Mouse (Mus musculus) ovary, adult 18-20 months (tissue): ENCODE results near the gene Selenom.

Experiments
- DNase-seq: peaks from one replicate; pipeline ENCODE4 v3.0.0; 2022; ENCODE audit warnings: low spot score, mixed read lengths

The Selenom gene

GRCm38 (mm10) chr11:3515216-3515615 lies 732 bp downstream of the Selenom start:
- DNase-seq = no peak

DNA sequence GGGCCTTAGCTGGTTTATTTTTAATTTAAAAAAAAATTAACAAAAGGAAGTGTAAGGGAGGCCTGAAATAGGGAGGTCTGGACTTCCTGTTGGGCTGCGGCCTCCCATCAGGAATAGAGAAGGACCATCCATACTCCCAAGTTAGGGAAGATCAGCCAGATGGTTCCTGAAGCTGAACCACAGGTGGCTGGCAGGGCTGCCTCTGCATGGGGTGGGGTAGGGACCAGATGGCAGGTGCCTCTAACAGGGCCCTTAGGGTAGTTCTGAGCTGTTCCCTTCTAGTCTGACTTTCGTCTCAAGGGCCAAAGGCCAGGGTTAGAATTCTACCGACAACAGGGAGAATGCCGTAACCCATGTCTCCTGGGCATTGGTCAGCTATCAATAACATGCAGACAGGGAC lies 1.2 kb downstream of the Selenom start:
- no peak for DNase-seq

- DNase-seq = no peak
Observed at GRCm38 (mm10) chr11:3516121-3516520, 1.6 kb downstream of the Selenom start.

- no peak for DNase-seq
Observed at GRCm38 (mm10) chr11:3516859-3517845, 2.7 kb downstream of the Selenom start.

GRCm38 (mm10) chr11:3517846-3518732 lies 3.6 kb downstream of the Selenom start:
- no peak for DNase-seq

DNA sequence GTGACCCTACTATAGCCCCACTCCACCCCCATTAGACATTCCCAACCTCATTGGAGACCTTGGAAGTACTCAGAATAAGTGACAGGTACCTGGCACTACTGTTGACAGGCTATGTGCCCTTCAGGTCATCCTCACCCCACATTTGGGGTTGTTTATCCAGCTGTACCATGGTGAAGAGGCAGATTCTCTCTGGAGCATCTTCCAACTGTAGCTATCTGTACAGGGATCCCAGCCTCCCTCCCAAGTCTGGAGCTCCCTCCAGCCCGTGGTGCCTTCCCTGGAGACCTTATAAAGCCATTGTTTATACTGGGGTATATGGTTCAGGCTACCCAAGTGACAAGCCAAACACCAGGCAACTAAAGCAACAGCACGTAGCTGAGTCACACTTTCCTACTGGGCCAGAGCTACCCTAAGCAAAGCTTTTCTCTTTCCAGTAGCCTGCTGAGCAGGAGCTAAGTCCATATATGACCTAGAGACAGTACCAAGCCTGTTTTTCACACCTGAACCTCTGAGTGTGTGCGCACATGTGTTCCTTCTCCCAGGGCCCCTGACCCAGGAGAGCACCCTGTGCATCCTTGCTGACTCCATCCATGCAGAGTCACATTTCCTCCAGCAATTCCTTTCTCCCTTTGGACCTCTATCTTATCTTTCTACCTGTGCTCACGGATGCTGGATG lies 4.7 kb downstream of the Selenom start:
- no peak for DNase-seq

DNA sequence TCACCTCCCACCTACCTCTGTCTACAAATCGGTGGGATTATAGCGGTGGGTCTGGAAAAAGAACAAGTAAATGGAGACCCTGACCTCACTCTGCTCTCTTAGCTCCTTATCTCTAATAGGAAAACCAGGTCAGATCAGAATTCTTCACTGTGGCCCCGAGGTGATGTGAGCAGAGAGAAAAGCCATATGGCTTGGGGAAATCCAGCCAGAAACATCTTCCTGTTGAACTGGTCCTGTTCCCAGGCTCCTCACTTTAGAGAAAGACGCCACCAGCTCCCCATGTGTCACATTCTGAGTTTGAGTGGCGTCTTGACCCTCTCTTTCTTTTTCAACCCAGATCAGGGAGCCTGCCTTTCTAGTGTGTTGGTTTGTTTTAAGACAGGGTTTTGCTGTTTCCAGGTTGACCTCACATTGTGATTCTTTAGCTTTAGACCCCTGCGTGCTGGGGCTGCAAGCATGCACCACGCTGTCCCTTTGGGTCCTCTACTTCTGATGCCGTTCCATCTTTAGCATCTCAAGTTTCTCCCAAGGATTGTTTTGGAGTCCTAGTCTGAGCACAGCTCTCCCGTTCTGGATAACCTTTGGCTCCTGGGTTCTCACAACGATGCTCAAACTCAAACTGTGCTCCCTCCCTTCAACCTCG lies 5.4 kb downstream of the Selenom start:
- DNase-seq = no peak

GRCm38 (mm10) chr11:3520919-3521318 lies 6.4 kb downstream of the Selenom start:
- no peak for DNase-seq

DNA sequence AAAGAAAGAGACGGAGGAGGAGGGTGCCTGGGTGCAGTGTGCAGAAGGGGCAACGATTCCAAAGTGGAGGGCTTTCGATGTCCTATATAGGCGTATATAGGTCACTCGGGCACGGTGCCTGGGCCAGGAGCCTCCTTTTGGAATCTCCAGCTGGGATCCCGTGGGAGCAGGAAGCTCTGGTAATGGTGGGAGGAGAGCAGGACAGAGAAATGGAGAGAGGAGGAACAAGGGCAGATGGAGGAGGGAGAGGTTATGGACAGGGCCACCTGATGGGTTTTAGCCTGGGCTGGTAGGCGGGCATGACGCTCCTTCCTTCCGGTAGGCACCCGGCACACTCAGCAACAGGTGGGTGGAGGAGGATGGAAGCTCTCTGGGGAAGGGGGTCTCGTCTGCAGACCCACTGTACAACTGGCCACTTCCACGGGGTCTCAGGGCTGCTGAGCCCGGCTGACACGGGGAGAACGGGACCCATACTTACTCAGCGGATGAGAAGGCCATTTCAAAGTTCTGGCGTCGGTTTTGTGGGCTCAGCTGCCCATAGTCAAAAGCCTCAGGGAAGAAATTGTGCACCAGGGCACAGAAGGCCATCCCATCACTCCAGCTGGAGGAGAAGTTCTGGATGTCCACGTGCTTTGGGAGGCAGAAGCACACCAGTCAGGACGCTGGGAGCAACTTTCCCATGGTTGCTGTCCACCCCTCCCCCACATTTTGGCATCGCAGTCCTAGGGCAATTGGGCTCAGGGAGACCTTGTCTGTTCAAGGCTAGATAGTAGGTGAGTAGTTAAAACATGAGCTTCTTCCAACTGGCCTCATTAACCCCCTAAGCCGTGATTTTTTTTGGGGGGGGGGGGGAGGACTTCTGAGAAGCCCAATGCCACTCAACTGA lies 7.1 kb downstream of the Selenom start:
- DNase-seq = no peak

DNA sequence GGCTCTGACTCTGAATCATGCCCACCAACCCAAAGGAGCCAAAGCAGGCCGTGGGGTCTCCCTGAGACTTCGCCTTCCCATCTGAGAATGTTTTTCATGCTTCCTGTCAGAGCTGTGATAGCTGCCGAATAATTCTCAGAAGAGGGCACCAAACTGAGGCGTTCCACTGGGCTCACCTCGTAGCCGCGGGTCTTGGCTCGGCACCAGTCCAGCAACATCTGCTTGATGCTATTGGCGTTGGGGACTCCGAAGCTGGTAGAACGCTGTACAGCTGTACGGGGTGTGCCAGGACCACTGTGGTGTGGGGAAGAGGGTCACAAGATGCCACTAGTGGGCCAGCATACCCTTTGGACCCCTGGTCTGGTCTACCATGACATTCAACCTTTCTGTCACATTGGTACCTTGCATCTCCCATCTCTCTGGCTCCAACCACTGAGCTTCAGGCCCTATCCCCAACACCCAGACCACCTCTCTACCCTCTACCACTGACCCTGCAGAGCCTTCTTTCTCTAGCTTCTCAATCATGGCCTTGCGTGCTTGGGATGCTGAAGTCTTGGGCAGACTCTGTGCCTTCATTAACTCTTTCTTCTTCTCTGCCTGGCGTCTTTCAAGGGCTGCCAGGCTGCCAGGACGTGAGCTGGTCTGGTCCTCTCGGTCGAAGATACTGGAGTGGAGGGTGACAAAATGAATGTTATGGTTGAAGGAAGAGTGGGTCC lies 8.0 kb downstream of the Selenom start:
- DNase-seq = no peak

DNA sequence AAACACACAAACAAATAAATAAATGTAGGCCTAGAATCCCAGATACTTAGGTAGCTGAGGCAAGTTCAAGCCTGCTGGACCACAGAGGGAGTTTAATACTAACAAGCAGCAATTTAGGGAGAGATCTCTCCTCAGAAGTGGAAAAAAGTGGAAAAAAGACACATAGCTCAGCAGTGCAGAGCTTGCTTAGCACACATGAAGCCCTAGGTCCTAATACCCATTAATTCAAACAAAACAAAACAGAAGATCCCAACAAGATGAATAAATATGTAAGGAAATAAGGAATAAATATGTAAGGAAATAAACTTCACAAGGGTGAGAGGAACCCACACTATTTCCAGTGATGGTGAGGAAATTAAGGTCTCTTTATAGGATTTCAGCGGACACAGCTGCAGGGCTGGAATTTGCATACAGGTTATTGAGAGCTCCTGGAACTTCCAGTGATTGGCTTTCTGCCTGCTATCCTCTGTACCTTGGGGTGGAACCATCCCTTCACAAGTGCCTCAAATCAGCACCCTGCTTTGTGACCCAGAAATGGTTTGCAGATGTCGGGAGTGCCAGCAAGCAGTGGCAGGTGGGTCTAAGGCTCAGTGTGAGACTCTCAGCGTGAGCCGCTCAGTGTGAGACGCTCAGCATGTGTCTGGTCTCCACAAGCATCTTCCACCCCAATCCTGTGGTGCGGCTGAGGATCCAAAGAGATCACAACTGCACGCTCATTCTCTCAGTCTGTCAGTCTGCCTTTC lies 9.5 kb downstream of the Selenom start:
- DNase-seq = no peak

DNA sequence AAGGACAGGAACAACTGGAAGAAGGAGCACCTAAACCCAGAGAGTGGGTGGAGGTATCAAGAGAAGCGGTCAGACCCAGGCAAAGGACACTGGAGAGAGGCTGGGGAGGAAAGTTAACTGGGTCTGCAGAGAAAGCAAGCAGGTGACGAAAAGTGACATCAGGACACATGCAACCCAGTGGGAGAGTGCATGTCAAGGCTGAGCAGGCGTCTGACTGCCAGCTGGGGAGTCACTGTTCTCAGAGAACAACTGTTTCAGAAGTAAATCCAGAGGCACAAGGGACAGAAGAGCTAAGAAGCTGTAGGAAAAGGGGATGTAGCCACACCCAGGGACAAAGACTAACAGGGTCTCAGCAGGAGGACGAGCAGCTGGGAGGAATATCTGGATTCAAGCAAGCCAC lies 11.1 kb downstream of the Selenom start:
- DNase-seq = no peak

GRCm38 (mm10) chr11:3526207-3526606 lies 11.7 kb downstream of the Selenom start:
- no peak for DNase-seq

GRCm38 (mm10) chr11:3526979-3527738 lies 12.7 kb downstream of the Selenom start:
- no peak for DNase-seq

- no peak for DNase-seq
Observed at GRCm38 (mm10) chr11:3527766-3528165, 13.3 kb downstream of the Selenom start.

DNA sequence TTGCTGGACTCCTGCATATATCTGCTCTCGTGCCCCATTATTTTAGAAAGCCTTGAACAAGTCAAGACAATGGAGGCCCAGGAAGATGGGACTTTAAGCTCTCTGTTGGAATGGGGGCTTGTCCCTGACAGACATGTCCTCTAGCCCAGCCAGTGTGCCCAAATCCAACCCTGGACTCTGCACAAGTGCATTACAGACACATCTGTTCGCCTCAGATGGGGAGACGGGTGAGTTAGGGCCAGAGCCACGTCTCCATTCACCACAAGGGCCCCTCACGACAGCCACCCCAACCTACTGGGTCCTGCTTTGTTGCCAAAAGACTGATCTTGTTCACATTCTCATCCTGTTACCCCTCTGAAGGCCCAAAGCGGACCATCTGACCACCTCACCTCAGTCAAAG lies 13.7 kb downstream of the Selenom start:
- DNase-seq = no peak

GRCm38 (mm10) chr11:3529476-3530252 lies 15.2 kb downstream of the Selenom start:
- DNase-seq = no peak

- no peak for DNase-seq
Observed at GRCm38 (mm10) chr11:3530731-3531130, 16.2 kb downstream of the Selenom start.
